Mouse (Mus musculus) C2C12 (cell line): ENCODE data around the gene Ass1.

Experiments
- CTCF ChIP-seq: IDR thresholded peaks from one replicate; pipeline ENCODE4 v1.5.1; 2011; ENCODE audit not compliant: control insufficient read depth, insufficient read depth, insufficient read length
- MYOD1 ChIP-seq: IDR thresholded peaks from one replicate; pipeline ENCODE4 v1.6.1; 2011; ENCODE audit warnings: low read depth; ENCODE audit not compliant: control insufficient read depth, insufficient read length
- MYOG ChIP-seq: IDR thresholded peaks from one replicate; pipeline ENCODE4 v1.6.1; 2011; ENCODE audit not compliant: control insufficient read depth, insufficient read length; ENCODE audit errors: extremely low read depth
- USF1 ChIP-seq: IDR thresholded peaks from one replicate; pipeline ENCODE4 v1.6.1; 2011; ENCODE audit warnings: low read depth, mild to moderate bottlenecking, control low read depth, moderate library complexity

- TF ChIP-seq CTCF (no peak), MYOD1 (no peak), MYOG (no peak), USF1 (peak; percentile 85)
These were observed 80.5 kb downstream of the Ass1 start for GRCm38 (mm10) chr2:31550503-31550902.
